Mouse (Mus musculus): Measurements from ENCODE around the gene Gltp.

GRCm38 (mm10) chr5:114639645-114639957, 51.2 kb downstream of the Gltp start:
- TF ChIP-seq POLR2A (IDR thresholded peaks at IDR 0.05; ENCODE audit: low read depth, low read length) (no peak), CTCF (IDR thresholded peaks at IDR 0.05; ENCODE audit: extremely low read depth, insufficient read depth, insufficient read length, insufficient replicate concordance) (no peak)

Measured in spleen, adult 2 months (tissue).